Mouse (Mus musculus): ENCODE measurements around the gene Ccdc57. TPM values are rescaled to one million over a fixed set of nuclear protein-coding genes. Genes with fewer than 3 reads are reported as not detected.
A peak's percentile ranks its signal among the peaks of the same experiment; 100 is the strongest.
"Not testable (repeated sequence)": the region's sequence is repeated elsewhere in the genome, so short reads cannot be mapped to it uniquely, and the experiment has no call there.

The Ccdc57 gene
- total RNA-seq, 2 experiments from 2014 or later = 11.7 to 13.7 TPM

- intact Hi-C loops (cut with DNase I) = loop anchor here (10.0 kb wide), 1 partner anchor 140 kb away; no protein-coding TSS in a partner anchor
- no peak for DNase-seq
Measured at GRCm38 (mm10) chr11:120904561-120904960, 28.1 kb downstream of the Ccdc57 start.

- intact Hi-C loops (cut with DNase I) = loop anchor here (10.0 kb wide), 1 partner anchor 141 kb away; no protein-coding TSS in a partner anchor
- no peak for DNase-seq
Measured at GRCm38 (mm10) chr11:120903159-120903850, 29.4 kb downstream of the Ccdc57 start.

GRCm38 (mm10) chr11:120902487-120903142 lies 30.1 kb downstream of the Ccdc57 start:
- no peak for DNase-seq
- intact Hi-C loops (cut with DNase I) = loop anchor here (10.0 kb wide), 1 partner anchor 142 kb away; no protein-coding TSS in a partner anchor

GRCm38 (mm10) chr11:120901729-120902486 lies 30.8 kb downstream of the Ccdc57 start:
- intact Hi-C loops (cut with DNase I) = loop anchor here (10.0 kb wide), 1 partner anchor 143 kb away; no protein-coding TSS in a partner anchor
- DNase-seq = no peak

- no peak for DNase-seq
- intact Hi-C loops (cut with DNase I) = loop anchor here (10.0 kb wide), 1 partner anchor 144 kb away; no protein-coding TSS in a partner anchor
Measured at GRCm38 (mm10) chr11:120900276-120901244, 32.1 kb downstream of the Ccdc57 start.

GRCm38 (mm10) chr11:120898114-120898548 lies 34.5 kb downstream of the Ccdc57 start:
- intact Hi-C loops (cut with DNase I) = no loop called here
- DNase-seq = no peak

GRCm38 (mm10) chr11:120895441-120895840 lies 37.2 kb downstream of the Ccdc57 start:
- no peak for DNase-seq

GRCm38 (mm10) chr11:120894397-120894796 lies 38.3 kb downstream of the Ccdc57 start:
- DNase-seq = no peak
- intact Hi-C loops (cut with DNase I) = no loop called here

More at GRCm38 (mm10) chr11:120895441-120895840, 37.2 kb downstream of the Ccdc57 start:
- intact Hi-C loops (cut with DNase I) = no loop called here

- intact Hi-C loops (cut with DNase I) = no loop called here
- no peak for DNase-seq
Measured at GRCm38 (mm10) chr11:120889216-120889615, 43.5 kb downstream of the Ccdc57 start.

- intact Hi-C loops (cut with DNase I) = no loop called here
- peak; percentile 30 for DNase-seq
Measured at GRCm38 (mm10) chr11:120888718-120889117, 44.0 kb downstream of the Ccdc57 start.

- DNase-seq = no peak
- intact Hi-C loops (cut with DNase I) = no loop called here
Measured at GRCm38 (mm10) chr11:120887502-120887901, 45.2 kb downstream of the Ccdc57 start.

GRCm38 (mm10) chr11:120886462-120886861 lies 46.2 kb downstream of the Ccdc57 start:
- intact Hi-C loops (cut with DNase I) = no loop called here
- DNase-seq = no peak

- DNase-seq = no peak
- intact Hi-C loops (cut with DNase I) = no loop called here
Measured at GRCm38 (mm10) chr11:120883601-120884000, 49.1 kb downstream of the Ccdc57 start.

- DNase-seq = no peak
- intact Hi-C loops (cut with DNase I) = no loop called here
Measured at GRCm38 (mm10) chr11:120882931-120883330, 49.7 kb downstream of the Ccdc57 start.

- DNase-seq = no peak
- intact Hi-C loops (cut with DNase I) = no loop called here
Measured at GRCm38 (mm10) chr11:120873206-120873605, 59.5 kb downstream of the Ccdc57 start.

GRCm38 (mm10) chr11:120871521-120871920 lies 61.2 kb downstream of the Ccdc57 start:
- DNase-seq = no peak
- intact Hi-C loops (cut with DNase I) = no loop called here

- DNase-seq = no peak
- intact Hi-C loops (cut with DNase I) = no loop called here
Measured at GRCm38 (mm10) chr11:120865816-120866215, 66.9 kb downstream of the Ccdc57 start.

- DNase-seq = no peak
- intact Hi-C loops (cut with DNase I) = no loop called here
Measured at GRCm38 (mm10) chr11:120862819-120863218, 69.9 kb downstream of the Ccdc57 start.

GRCm38 (mm10) chr11:120855938-120856337 lies 76.7 kb downstream of the Ccdc57 start:
- DNase-seq; intact Hi-C loops (cut with DNase I): not testable (repeated sequence)

- DNase-seq = no peak
- intact Hi-C loops (cut with DNase I) = no loop called here
Measured at GRCm38 (mm10) chr11:120853788-120854187, 78.9 kb downstream of the Ccdc57 start.
